In the genomic region with DNA sequence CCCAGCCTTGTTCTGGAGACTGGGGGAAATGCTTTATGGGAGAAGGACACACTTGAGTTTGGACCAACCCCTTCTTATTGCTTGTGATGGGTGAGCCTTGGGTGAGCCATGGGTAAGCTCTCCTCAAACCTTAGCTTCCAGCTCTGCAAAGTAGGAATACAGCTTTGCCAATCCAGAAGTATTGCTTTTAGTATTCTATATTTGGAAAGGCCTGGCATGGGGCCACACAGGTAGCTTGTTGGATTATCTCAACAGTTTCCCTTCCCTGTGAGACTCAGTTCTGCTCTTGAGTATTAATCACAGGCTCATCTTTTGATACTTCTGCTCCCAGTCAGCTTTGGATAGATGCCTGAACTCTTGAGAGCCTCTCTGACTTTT, we compare ENCODE assay signal across 8 mouse cellular contexts. TPM values are rescaled to one million over a fixed set of nuclear protein-coding genes. Genes with fewer than 3 reads are reported as not detected.
A peak's percentile ranks its signal among the peaks of the same experiment; 100 is the strongest.
DNase-seq lines count a peak whose midpoint lies in the region; ATAC-seq lines count a peak whose summit lies in the region.

No protein-coding gene starts in this region.

- H3K4me2 ChIP-seq in lung, embryonic 15.5 days, result peak overlapping the region; percentile 77
- H3K4me2 ChIP-seq in forebrain, embryonic 12.5 days, result peak overlapping the region; percentile 85
- H3K4me2 ChIP-seq in neural tube, embryonic 13.5 days, result peak overlapping the region; percentile 85

- H3K4me3 ChIP-seq in lung, embryonic 15.5 days, result peak overlapping the region; percentile 82
- H3K4me3 ChIP-seq in forebrain, embryonic 12.5 days (replicated peaks), result peak overlapping the region; percentile 88
- H3K4me3 ChIP-seq in limb, embryonic 10.5 days, result peak overlapping the region; percentile 87
- peak overlapping the region; percentile 96 for H3K4me3 ChIP-seq in neural tube, embryonic 13.5 days

- no peaks in the 10 kb centered on the region for H3K9me3 ChIP-seq in lung, embryonic 15.5 days
- no peaks in the 10 kb centered on the region for H3K9me3 ChIP-seq in forebrain, embryonic 12.5 days
- no peaks in the 10 kb centered on the region for H3K9me3 ChIP-seq in limb, embryonic 10.5 days (replicated peaks)
- no peaks in the 10 kb centered on the region for H3K9me3 ChIP-seq in neural tube, embryonic 13.5 days

- no peak for DNase-seq in lung, postnatal 10 days
- DNase-seq in limb, embryonic 10.5 days (ENCODE audit: low spot score), result no peak
- DNase-seq in adrenal gland, postnatal 4 days (ENCODE audit: low spot score in 2 of 2), result no peak
- DNase-seq in gastrocnemius, adult 8-10 months (ENCODE audit: low spot score in 2 of 2), result no peak
- no peak for DNase-seq in thymus, postnatal 14 days

- H3K9ac ChIP-seq in lung, embryonic 15.5 days, result peak overlapping the region; percentile 84
- H3K9ac ChIP-seq in forebrain, embryonic 12.5 days, result peak overlapping the region; percentile 95
- H3K9ac ChIP-seq in neural tube, embryonic 13.5 days, result peak overlapping the region; percentile 93

- H3K4me1 ChIP-seq in lung, embryonic 15.5 days, result peaks cover 42% of the 10 kb centered on the region
- peaks cover 49% of the 10 kb centered on the region for H3K4me1 ChIP-seq in forebrain, embryonic 12.5 days
- peaks cover 45% of the 10 kb centered on the region for H3K4me1 ChIP-seq in limb, embryonic 10.5 days
- peaks cover 66% of the 10 kb centered on the region for H3K4me1 ChIP-seq in neural tube, embryonic 13.5 days (replicated peaks)

- no peak overlapping the region for H3K27ac ChIP-seq in lung, embryonic 15.5 days
- H3K27ac ChIP-seq in forebrain, embryonic 12.5 days, result no peak overlapping the region
- 0 out of 2 replicates have a peak overlapping the region, but pooled peaks have one; percentile 92 for H3K27ac ChIP-seq in limb, embryonic 10.5 days
- peak overlapping the region; percentile 82 for H3K27ac ChIP-seq in neural tube, embryonic 13.5 days (replicated peaks)

- no peaks in the 10 kb centered on the region for H3K36me3 ChIP-seq in lung, embryonic 15.5 days
- H3K36me3 ChIP-seq in forebrain, embryonic 12.5 days (replicated peaks), result no peaks in the 10 kb centered on the region
- H3K36me3 ChIP-seq in limb, embryonic 10.5 days, result no peaks in the 10 kb centered on the region; the same call in 1 of the 2 replicates
- no peaks in the 10 kb centered on the region for H3K36me3 ChIP-seq in neural tube, embryonic 13.5 days

- no peak for ATAC-seq in lung, embryonic 15.5 days (ENCODE audit: borderline replicate concordance, extremely low read depth, low FRiP score, low TSS enrichment)
- ATAC-seq in forebrain, embryonic 12.5 days (ENCODE audit: low FRiP score), result no peak
- no peak for ATAC-seq in neural tube, embryonic 13.5 days (ENCODE audit: low read depth)

- no peaks in the 10 kb centered on the region for H3K27me3 ChIP-seq in lung, embryonic 15.5 days
- no peaks in the 10 kb centered on the region for H3K27me3 ChIP-seq in forebrain, embryonic 12.5 days
- H3K27me3 ChIP-seq in limb, embryonic 10.5 days (ENCODE audit: low read depth, poor library complexity, severe bottlenecking), result no peaks in the 10 kb centered on the region
- no peaks in the 10 kb centered on the region for H3K27me3 ChIP-seq in neural tube, embryonic 13.5 days

RNA-seq across cellular contexts. Expression of a gene that starts 1.3 kb away (rescaled TPM):
- polyA plus RNA-seq in lung, embryonic 15.5 days (2015; fragmentation: Nextera tagmentation; extraction: Ambion mirVana), result 33.1 and 34.7 TPM in 2 replicates
- polyA plus RNA-seq in forebrain, embryonic 12.5 days (2016; fragmentation: Nextera tagmentation; extraction: Ambion mirVana), result 38.9 and 39.1 TPM in 2 replicates
- polyA plus RNA-seq in limb, embryonic 10.5 days (2016; fragmentation: Nextera tagmentation; extraction: Ambion mirVana), result 27.0 and 31.2 TPM in 2 replicates
- 35.4 and 35.9 TPM in 2 replicates for polyA plus RNA-seq in neural tube, embryonic 13.5 days (2015; fragmentation: Nextera tagmentation; extraction: Ambion mirVana)
- 10 to 100 TPM; 33.5 to 35.9 TPM for total RNA-seq in adrenal gland, postnatal 4 days (2021)
- total RNA-seq in gastrocnemius, adult 8-10 months (2022), result 10 to 100 TPM; 21.6 to 26.7 (median 24.6) TPM

RNA-seq across cellular contexts. Expression of a gene that starts 22.6 kb away (rescaled TPM):
- polyA plus RNA-seq in lung, embryonic 15.5 days (2015; fragmentation: Nextera tagmentation; extraction: Ambion mirVana), result 0.30 and 0.33 TPM in 2 replicates
- polyA plus RNA-seq in forebrain, embryonic 12.5 days (2016; fragmentation: Nextera tagmentation; extraction: Ambion mirVana), result 1.7 and 2.5 TPM in 2 replicates
- polyA plus RNA-seq in limb, embryonic 10.5 days (2016; fragmentation: Nextera tagmentation; extraction: Ambion mirVana), result 0.62 and 0.83 TPM in 2 replicates
- polyA plus RNA-seq in neural tube, embryonic 13.5 days (2015; fragmentation: Nextera tagmentation; extraction: Ambion mirVana), result 3.1 and 3.8 TPM in 2 replicates
- total RNA-seq in adrenal gland, postnatal 4 days (2021), result 1 to 10 TPM; 5.3 to 6.0 TPM
- 1 to 10 TPM in 2 of 4 experiments, under 1 TPM in 2; 0.34 to 1.5 (median 0.98) TPM for total RNA-seq in gastrocnemius, adult 8-10 months (2022)

Comparison
In these comparisons a context has a peak if more than half of its experiments do, and no peak if none do; other contexts are left out.
1. H3K27ac ChIP-seq: peak in limb, embryonic 10.5 days (single experiment) and neural tube, embryonic 13.5 days (single experiment); none in lung, embryonic 15.5 days (single experiment) and forebrain, embryonic 12.5 days (single experiment).
2. Peak in every context shown above with its lines, with median percentiles within 50 percentile points of each other: H3K4me2 ChIP-seq, H3K4me3 ChIP-seq and H3K9ac ChIP-seq.